Mouse (Mus musculus): ENCODE measurements around the gene Cga. TPM values are rescaled to one million over a fixed set of nuclear protein-coding genes. Genes with fewer than 3 reads are reported as not detected.

The Cga gene
- polyA plus RNA-seq, 1 experiment: not detected

- peak overlapping the region; percentile 44 for H3K4me3 ChIP-seq
- peak overlapping the region; percentile 91 for H3K4me2 ChIP-seq (ENCODE audit: low read depth)
- H3ac ChIP-seq (ENCODE audit: control insufficient read depth, insufficient read length): peak overlapping the region; percentile 81
- H3K36me3 ChIP-seq (ENCODE audit: control insufficient read depth, insufficient read depth): no peaks in the 10 kb centered on the region
- H3K79me2 ChIP-seq (ENCODE audit: control insufficient read depth, insufficient read depth): peaks cover 64% of the 10 kb centered on the region
- TF ChIP-seq POLR2AphosphoS2 (IDR thresholded peaks at IDR 0.05; ENCODE audit: insufficient read length, low read depth): no peak
- no peaks in the 10 kb centered on the region for H3K27me3 ChIP-seq (ENCODE audit: control insufficient read depth, insufficient read depth, insufficient read length)
Measured at GRCm38 (mm10) chr4:34881851-34882250, 11.7 kb upstream of the Cga start.

GRCm38 (mm10) chr4:34882291-34882769, 11.2 kb upstream of the Cga start:
- Histone ChIP-seq H3K4me2 (ENCODE audit: low read depth) (peak overlapping the region; percentile 91), H3K27me3 (ENCODE audit: control insufficient read depth, insufficient read depth, insufficient read length) (no peaks in the 10 kb centered on the region), H3K79me2 (ENCODE audit: control insufficient read depth, insufficient read depth) (peaks cover 59% of the 10 kb centered on the region), H3K36me3 (ENCODE audit: control insufficient read depth, insufficient read depth) (no peaks in the 10 kb centered on the region), H3ac (ENCODE audit: control insufficient read depth, insufficient read length) (peak overlapping the region; percentile 81), H3K4me3 (peak overlapping the region; percentile 44)
- no peak for TF ChIP-seq TCF12 (IDR thresholded peaks at IDR 0.05; ENCODE audit: insufficient read depth, poor library complexity, severe bottlenecking)
- TF ChIP-seq CEBPB (IDR thresholded peaks at IDR 0.05; ENCODE audit: insufficient read depth, poor library complexity, severe bottlenecking): no peak
- peak; percentile 46 for TF ChIP-seq POLR2A (IDR thresholded peaks at IDR 0.05; ENCODE audit: insufficient read length, low read depth)

- Histone ChIP-seq H3K4me2 (ENCODE audit: low read depth) (peak within 1 kb of the TSS; percentile 100), H3K4me3 (peak within 1 kb of the TSS; percentile 44), H3K36me3 (ENCODE audit: control insufficient read depth, insufficient read depth) (no peaks in the 10 kb centered on the region), H3K79me2 (ENCODE audit: control insufficient read depth, insufficient read depth) (peaks cover 54% of the 10 kb centered on the region), H3ac (ENCODE audit: control insufficient read depth, insufficient read length) (peak within 1 kb of the TSS; percentile 81), H3K27me3 (ENCODE audit: control insufficient read depth, insufficient read depth, insufficient read length) (no peaks in the 10 kb centered on the region)
- no peak for TF ChIP-seq TCF12 (IDR thresholded peaks at IDR 0.05; ENCODE audit: insufficient read depth, poor library complexity, severe bottlenecking)
- TF ChIP-seq CEBPB (IDR thresholded peaks at IDR 0.05; ENCODE audit: insufficient read depth, poor library complexity, severe bottlenecking): no peak
- TF ChIP-seq REST (IDR thresholded peaks at IDR 0.05; ENCODE audit: insufficient read depth, insufficient read length): peak; percentile 47
- TF ChIP-seq SRF (IDR thresholded peaks at IDR 0.05; ENCODE audit: control insufficient read depth, insufficient read length, low read depth): no peak
- peak; percentile 98 for TF ChIP-seq USF1 (IDR thresholded peaks at IDR 0.05; ENCODE audit: low read depth)
- TF ChIP-seq POLR2A (IDR thresholded peaks at IDR 0.05; ENCODE audit: insufficient read length, low read depth): peak; percentile 93
- peak; percentile 80 for TF ChIP-seq POLR2AphosphoS2 (IDR thresholded peaks at IDR 0.05; ENCODE audit: insufficient read length, low read depth)
- peak in 1 of 3 experiments; percentile 47 for TF ChIP-seq MYOD1 (IDR thresholded peaks at IDR 0.05; ENCODE audit: control insufficient read depth in 1 of 3, insufficient read length in 2 of 3, low read depth in 2 of 3)
- TF ChIP-seq E2F4 (IDR thresholded peaks at IDR 0.05; ENCODE audit: insufficient read depth): no peak
- no peak for TF ChIP-seq MAX (IDR thresholded peaks at IDR 0.05; ENCODE audit: low read depth)
- TF ChIP-seq TCF3 (IDR thresholded peaks at IDR 0.05; ENCODE audit: insufficient read length, low read depth): no peak
- TF ChIP-seq MYOG (IDR thresholded peaks at IDR 0.05; ENCODE audit: control insufficient read depth in 1 of 3, insufficient read depth in 1 of 3, insufficient read length in 2 of 3, low read depth in 2 of 3): peak in 2 of 3 experiments; percentile 56 to 66
Measured at GRCm38 (mm10) chr4:34882818-34883217, 10.8 kb upstream of the Cga start, which contains the start of gene Zfp292. Gene Zfp292, minus strand, starts transcription at chr4:34882960.

- Histone ChIP-seq H3K79me2 (ENCODE audit: control insufficient read depth, insufficient read depth) (peaks cover 47% of the 10 kb centered on the region), H3K4me2 (ENCODE audit: low read depth) (peak overlapping the region; percentile 100), H3K36me3 (ENCODE audit: control insufficient read depth, insufficient read depth) (no peaks in the 10 kb centered on the region), H3K27me3 (ENCODE audit: control insufficient read depth, insufficient read depth, insufficient read length) (no peaks in the 10 kb centered on the region), H3K4me3 (peak overlapping the region; percentile 44), H3ac (ENCODE audit: control insufficient read depth, insufficient read length) (peak overlapping the region; percentile 81)
- no peak for TF ChIP-seq CEBPB (IDR thresholded peaks at IDR 0.05; ENCODE audit: insufficient read depth, poor library complexity, severe bottlenecking)
- no peak for TF ChIP-seq REST (IDR thresholded peaks at IDR 0.05; ENCODE audit: insufficient read depth, insufficient read length)
- no peak for TF ChIP-seq USF1 (IDR thresholded peaks at IDR 0.05; ENCODE audit: low read depth)
- TF ChIP-seq POLR2A (IDR thresholded peaks at IDR 0.05; ENCODE audit: insufficient read length, low read depth): no peak
- no peak for TF ChIP-seq TCF3 (IDR thresholded peaks at IDR 0.05; ENCODE audit: insufficient read length, low read depth)
- TF ChIP-seq MYOG (IDR thresholded peaks at IDR 0.05; ENCODE audit: control insufficient read depth in 1 of 3, insufficient read depth in 1 of 3, insufficient read length in 2 of 3, low read depth in 2 of 3): no peak
- no peak for TF ChIP-seq MYOD1 (IDR thresholded peaks at IDR 0.05; ENCODE audit: control insufficient read depth in 1 of 3, insufficient read length in 2 of 3, low read depth in 2 of 3)
- TF ChIP-seq SRF (IDR thresholded peaks at IDR 0.05; ENCODE audit: control insufficient read depth, insufficient read length, low read depth): no peak
- no peak for TF ChIP-seq POLR2AphosphoS2 (IDR thresholded peaks at IDR 0.05; ENCODE audit: insufficient read length, low read depth)
Measured at GRCm38 (mm10) chr4:34883366-34884029, 10.1 kb upstream of the Cga start.

GRCm38 (mm10) chr4:34885631-34886351, 7.8 kb upstream of the Cga start:
- H3K4me3 ChIP-seq: peak overlapping the region; percentile 37
- TF ChIP-seq USF1 (IDR thresholded peaks at IDR 0.05; ENCODE audit: low read depth) (no peak), MYOD1 (IDR thresholded peaks at IDR 0.05; ENCODE audit: control insufficient read depth in 1 of 3, insufficient read length in 2 of 3, low read depth in 2 of 3) (no peak), TCF12 (IDR thresholded peaks at IDR 0.05; ENCODE audit: insufficient read depth, poor library complexity, severe bottlenecking) (no peak), MAX (IDR thresholded peaks at IDR 0.05; ENCODE audit: low read depth) (no peak), TCF3 (IDR thresholded peaks at IDR 0.05; ENCODE audit: insufficient read length, low read depth) (no peak), POLR2AphosphoS2 (IDR thresholded peaks at IDR 0.05; ENCODE audit: insufficient read length, low read depth) (no peak), REST (IDR thresholded peaks at IDR 0.05; ENCODE audit: insufficient read depth, insufficient read length) (no peak), E2F4 (IDR thresholded peaks at IDR 0.05; ENCODE audit: insufficient read depth) (no peak), MYOG (IDR thresholded peaks at IDR 0.05; ENCODE audit: control insufficient read depth in 1 of 3, insufficient read depth in 1 of 3, insufficient read length in 2 of 3, low read depth in 2 of 3) (no peak), CEBPB (IDR thresholded peaks at IDR 0.05; ENCODE audit: insufficient read depth, poor library complexity, severe bottlenecking) (no peak), POLR2A (IDR thresholded peaks at IDR 0.05; ENCODE audit: insufficient read length, low read depth) (no peak), SRF (IDR thresholded peaks at IDR 0.05; ENCODE audit: control insufficient read depth, insufficient read length, low read depth) (no peak)
- no peaks in the 10 kb centered on the region for H3K36me3 ChIP-seq (ENCODE audit: control insufficient read depth, insufficient read depth)
- H3ac ChIP-seq (ENCODE audit: control insufficient read depth, insufficient read length): peak overlapping the region; percentile 92
- H3K4me2 ChIP-seq (ENCODE audit: low read depth): peak overlapping the region; percentile 89
- peaks cover 24% of the 10 kb centered on the region for H3K79me2 ChIP-seq (ENCODE audit: control insufficient read depth, insufficient read depth)
- no peaks in the 10 kb centered on the region for H3K27me3 ChIP-seq (ENCODE audit: control insufficient read depth, insufficient read depth, insufficient read length)

Measured in myocyte (in vitro differentiated cells).